Mouse (Mus musculus) spleen, postnatal 14 days (tissue): ENCODE measurements around the gene Tenm3.
"Not testable (repeated sequence)": the region's sequence is repeated elsewhere in the genome, so short reads cannot be mapped to it uniquely, and the experiment has no call there.

Experiments used
- DNase-seq, 2 experiments: peaks; one replicate each; pipeline ENCODE4 v3.0.0; 2021 to 2022; ENCODE audit warnings: low spot score in 2 of 2

Tenm3 gene

GRCm38 (mm10) chr8:48203611-48204010, 640.1 kb downstream of the Tenm3 start:
- no peak for DNase-seq

- DNase-seq = no peak
These were observed 640.6 kb downstream of the Tenm3 start for GRCm38 (mm10) chr8:48203161-48203560.

GRCm38 (mm10) chr8:48202632-48203031, 641.1 kb downstream of the Tenm3 start:
- DNase-seq = no peak

- DNase-seq = no peak
These were observed 644.6 kb downstream of the Tenm3 start for GRCm38 (mm10) chr8:48199171-48199570.

- no peak for DNase-seq
These were observed 647.8 kb downstream of the Tenm3 start for GRCm38 (mm10) chr8:48195971-48196370.

- DNase-seq = no peak
These were observed 655.2 kb downstream of the Tenm3 start for GRCm38 (mm10) chr8:48188586-48188985.

- DNase-seq = no peak
These were observed 660.0 kb downstream of the Tenm3 start for GRCm38 (mm10) chr8:48183758-48184157.

GRCm38 (mm10) chr8:48181000-48181399, 662.8 kb downstream of the Tenm3 start:
- no peak for DNase-seq

- DNase-seq = not testable (repeated sequence)
These were observed 663.6 kb downstream of the Tenm3 start for GRCm38 (mm10) chr8:48180146-48180545.

- DNase-seq = no peak
These were observed 664.8 kb downstream of the Tenm3 start for GRCm38 (mm10) chr8:48178993-48179392.

- DNase-seq = no peak
These were observed 665.9 kb downstream of the Tenm3 start for GRCm38 (mm10) chr8:48177876-48178275.
